Mouse (Mus musculus) G1E (cell line): Measurements from ENCODE around the gene Cabin1. TPM values are rescaled to one million over a fixed set of nuclear protein-coding genes. Genes with fewer than 3 reads are reported as not detected.

Experiments
- ATAC-seq: 2 replicates; pipeline ENCODE4 v1.8.0; 2016; ENCODE audit warnings: mild to moderate bottlenecking; ENCODE audit not compliant: insufficient number of reproducible peaks, poor library complexity, low FRiP score, severe bottlenecking; ENCODE audit errors: extremely low read depth
- DNase-seq: peaks from one replicate; pipeline ENCODE4 v3.0.0; 2012; ENCODE audit warnings: low spot score
- H3K27me3 ChIP-seq: 2 replicates; pipeline ENCODE4 v1.6.1; 2012; ENCODE audit warnings: mild to moderate bottlenecking, low read length, inconsistent platforms; ENCODE audit not compliant: insufficient read depth
- H3K36me3 ChIP-seq: replicated peaks from 2 replicates; pipeline ENCODE3; 2012; ENCODE audit warnings: mild to moderate bottlenecking, inconsistent platforms
- H3K4me1 ChIP-seq: 2 replicates; pipeline ENCODE4 v1.6.1; 2012; ENCODE audit warnings: low read depth, low read length, inconsistent platforms, mixed read lengths; ENCODE audit not compliant: insufficient read depth
- H3K4me3 ChIP-seq: 2 replicates; pipeline ENCODE4 v1.5.1; 2012; ENCODE audit warnings: low read depth, mild to moderate bottlenecking, inconsistent platforms, low read length, moderate library complexity, mixed read lengths
- H3K9me3 ChIP-seq: replicated peaks from 2 replicates; pipeline ENCODE4 v1.6.1; 2012; ENCODE audit warnings: inconsistent platforms
- CTCF ChIP-seq: IDR thresholded peaks from 2 replicates; pipeline ENCODE4 v1.5.1; 2012; ENCODE audit warnings: low read depth, low read length, inconsistent platforms, mixed read lengths
- GATA1 ChIP-seq: IDR thresholded peaks from 2 replicates; pipeline ENCODE4 v1.6.1; 2012; ENCODE audit warnings: borderline replicate concordance, low read length, inconsistent platforms, mixed read lengths
- GATA2 ChIP-seq: IDR thresholded peaks from 2 replicates; pipeline ENCODE4 v1.6.1; 2012; ENCODE audit warnings: low read depth, low read length, inconsistent platforms, borderline replicate concordance
- POLR2AphosphoS5 ChIP-seq: IDR thresholded peaks from 2 replicates; pipeline ENCODE4 v1.6.1; 2012; ENCODE audit warnings: low read depth, low read length, inconsistent platforms; ENCODE audit not compliant: insufficient replicate concordance
- TAL1 ChIP-seq: conservative IDR thresholded peaks from 2 replicates; pipeline ENCODE4 v1.6.1; 2012; ENCODE audit warnings: low read depth, low read length, inconsistent platforms, mixed read lengths
- polyA plus RNA-seq: library from polyadenylated mRNA; stranded (reverse); fragments of >175 nt; gene quantifications from 2 replicates; pipeline ENCODE4 v1.2.3, GENCODE M21; 2012
- total RNA-seq, 2 experiments: library from RNA; stranded (forward) in 1 of 2; stranded (reverse) in 1 of 2; fragments of 200-1000 nt in 1 of 2; fragments of >200 nt in 1 of 2; fragmentation: Nextera tagmentation in 1 of 2; gene quantifications; 2 replicates each; pipeline ENCODE4 v1.2.3; 2014 to 2017

Cabin1 gene
- total and polyA plus RNA-seq, 3 experiments, result 30.5 to 96.5 (median 78.7) TPM

DNA sequence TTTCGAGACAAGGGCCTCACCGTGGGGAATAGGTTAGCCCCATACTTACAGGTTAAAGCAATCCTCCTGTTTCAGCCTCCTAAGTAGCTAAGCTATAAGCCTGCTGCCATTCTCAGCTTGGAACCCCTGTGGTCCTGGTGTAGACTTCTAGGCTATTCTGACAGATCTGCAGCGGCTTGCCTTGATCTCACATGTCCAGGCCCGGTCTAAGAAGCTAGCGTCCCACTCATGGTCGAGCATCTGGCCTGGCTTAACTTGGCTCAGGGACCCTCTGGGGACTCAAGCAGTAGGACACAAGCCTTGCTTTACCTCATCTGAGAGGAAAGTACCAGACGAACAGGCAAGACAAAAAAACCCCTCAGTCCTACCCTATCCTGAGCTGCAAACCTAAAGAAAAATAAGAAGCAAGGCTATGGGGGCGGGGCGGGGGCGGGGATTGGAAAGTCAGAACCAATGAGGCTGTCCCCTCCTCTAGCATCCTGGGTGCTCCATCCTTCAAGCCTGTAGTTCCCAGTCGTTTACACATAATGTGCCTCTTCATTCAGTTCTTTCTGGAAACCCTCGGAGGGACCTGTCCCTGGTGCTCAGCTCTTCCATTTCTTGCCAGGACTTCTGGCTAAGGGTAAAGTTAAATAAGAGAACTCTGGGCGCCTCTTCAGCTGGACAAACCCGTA, 129.0 kb downstream of the Cabin1 start:
- Histone ChIP-seq H3K9me3 (no peaks in the 10 kb centered on the region), H3K4me3 (no peak overlapping the region), H3K4me1 (peaks cover 4% of the 10 kb centered on the region; the same call in 1 of the 2 replicates), H3K36me3 (no peaks in the 10 kb centered on the region), H3K27me3 (peaks cover 46% of the 10 kb centered on the region)
- no peak for TF ChIP-seq CTCF
- TF ChIP-seq GATA1, result no peak
- TF ChIP-seq GATA2, result no peak
- no peak for TF ChIP-seq TAL1
- no peak for ATAC-seq
- no peak for DNase-seq

DNA sequence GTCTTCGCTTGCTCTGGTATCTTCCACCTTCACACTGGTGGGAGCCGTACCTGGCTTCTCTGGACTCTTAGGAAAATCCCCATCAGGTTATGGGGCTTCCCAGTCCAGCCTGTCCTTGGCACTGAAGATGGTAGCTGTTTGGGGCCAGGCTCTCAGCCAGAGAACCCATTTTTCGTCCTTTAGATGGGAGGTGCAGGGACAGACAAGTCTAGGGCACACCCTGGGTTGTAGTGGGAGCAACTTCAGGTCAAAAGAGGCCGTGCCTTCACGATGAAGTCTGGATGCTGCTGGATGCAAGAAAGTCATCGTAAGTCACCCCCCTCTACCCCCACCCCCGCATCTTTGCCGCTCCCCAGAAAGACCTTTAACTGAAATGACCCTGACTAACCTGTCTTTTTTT, 129.5 kb downstream of the Cabin1 start:
- ATAC-seq (no peak), DNase-seq (no peak)
- H3K4me1 ChIP-seq, result peaks cover 4% of the 10 kb centered on the region; the same call in 1 of the 2 replicates
- H3K36me3 ChIP-seq, result no peaks in the 10 kb centered on the region
- no peak for TF ChIP-seq GATA2
- TF ChIP-seq TAL1, result no peak
- no peak for TF ChIP-seq CTCF
- TF ChIP-seq POLR2AphosphoS5, result no peak
- peaks cover 40% of the 10 kb centered on the region for H3K27me3 ChIP-seq
- no peak overlapping the region for H3K4me3 ChIP-seq
- no peaks in the 10 kb centered on the region for H3K9me3 ChIP-seq

DNA sequence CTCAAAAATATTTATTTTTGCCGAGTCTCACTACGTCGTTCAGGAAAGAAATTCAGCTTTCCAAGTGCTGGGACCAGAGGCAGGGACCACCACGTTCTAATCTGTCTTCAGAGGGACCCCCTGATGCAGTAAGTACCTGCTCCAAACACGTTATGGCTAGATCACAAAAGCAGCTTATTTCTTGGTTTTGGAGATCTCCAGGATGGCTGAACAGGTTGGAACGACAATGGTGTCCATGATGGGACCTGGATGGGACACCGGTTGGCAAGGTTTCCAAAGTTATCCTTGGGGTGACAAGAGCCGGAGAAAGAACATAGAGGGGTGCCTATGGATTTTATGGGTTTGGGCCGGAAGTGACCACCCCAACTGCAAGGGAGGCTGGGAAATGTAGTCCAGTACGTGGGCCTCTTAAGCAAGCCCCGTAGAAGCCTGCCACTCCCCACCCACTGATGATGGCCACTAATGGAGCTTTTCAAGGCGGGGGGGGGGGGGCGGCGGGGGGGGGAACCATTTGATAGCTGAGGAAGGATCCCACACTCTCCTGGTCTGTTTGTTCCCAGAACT, 130.5 kb downstream of the Cabin1 start:
- Histone ChIP-seq H3K27me3 (peaks cover 32% of the 10 kb centered on the region), H3K9me3 (no peaks in the 10 kb centered on the region), H3K36me3 (no peaks in the 10 kb centered on the region), H3K4me1 (peaks cover 4% of the 10 kb centered on the region; the same call in 1 of the 2 replicates), H3K4me3 (no peak overlapping the region)
- no peak for TF ChIP-seq GATA1
- no peak for TF ChIP-seq POLR2AphosphoS5
- TF ChIP-seq TAL1, result no peak
- no peak for TF ChIP-seq CTCF
- no peak for TF ChIP-seq GATA2
- ATAC-seq (no peak), DNase-seq (no peak)

DNA sequence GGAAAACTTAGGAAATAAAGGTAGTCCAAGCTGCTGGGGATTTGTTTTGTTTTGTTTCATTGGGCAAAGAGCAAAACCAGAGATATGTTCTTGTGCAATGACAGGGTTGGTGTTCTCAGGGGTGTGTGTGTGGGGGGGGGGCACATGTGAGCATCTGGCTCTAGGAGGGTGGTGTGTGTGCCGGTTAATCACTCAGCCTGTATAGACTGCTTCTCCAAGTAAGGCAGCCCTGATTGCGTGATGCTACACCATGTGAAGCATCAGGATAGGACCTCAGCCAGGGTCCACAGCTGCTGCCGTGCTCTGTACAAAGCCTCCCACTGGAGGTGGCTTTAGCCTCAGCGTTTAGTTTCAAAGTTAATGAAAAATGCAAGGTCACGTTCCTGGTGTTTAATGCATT, 131.1 kb downstream of the Cabin1 start:
- Histone ChIP-seq H3K9me3 (no peaks in the 10 kb centered on the region), H3K27me3 (peaks cover 26% of the 10 kb centered on the region), H3K4me3 (no peak overlapping the region), H3K4me1 (peaks cover 4% of the 10 kb centered on the region; the same call in 1 of the 2 replicates), H3K36me3 (no peaks in the 10 kb centered on the region)
- DNase-seq, result no peak
- no peak for ATAC-seq
- TF ChIP-seq GATA1 (no peak), POLR2AphosphoS5 (no peak), GATA2 (no peak), CTCF (no peak)

DNA sequence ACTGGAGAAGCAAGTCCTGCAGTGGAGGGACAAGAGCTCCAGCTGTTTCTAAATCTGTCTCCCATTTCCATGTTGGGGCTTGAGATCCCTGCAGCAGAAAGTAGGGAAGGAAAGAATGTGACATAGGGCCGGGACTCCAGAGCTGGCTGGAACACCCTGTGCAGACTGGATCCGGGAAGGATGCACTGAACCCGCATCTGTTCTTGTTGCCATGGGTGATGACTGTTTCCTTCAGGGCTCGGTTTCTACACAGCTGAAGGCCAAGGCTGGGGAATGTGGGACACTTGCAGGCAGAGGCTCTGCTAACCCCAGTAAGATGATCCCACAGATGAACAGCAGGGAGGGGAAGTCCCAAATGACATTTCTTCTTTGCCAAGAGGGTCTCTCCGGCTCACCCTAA, 131.5 kb downstream of the Cabin1 start:
- TF ChIP-seq GATA2 (no peak), TAL1 (no peak), POLR2AphosphoS5 (no peak), CTCF (no peak), GATA1 (no peak)
- DNase-seq, result no peak
- Histone ChIP-seq H3K4me1 (peaks cover 4% of the 10 kb centered on the region; the same call in 1 of the 2 replicates), H3K9me3 (no peaks in the 10 kb centered on the region), H3K27me3 (peaks cover 22% of the 10 kb centered on the region), H3K4me3 (no peak overlapping the region), H3K36me3 (no peaks in the 10 kb centered on the region)
- ATAC-seq, result no peak

DNA sequence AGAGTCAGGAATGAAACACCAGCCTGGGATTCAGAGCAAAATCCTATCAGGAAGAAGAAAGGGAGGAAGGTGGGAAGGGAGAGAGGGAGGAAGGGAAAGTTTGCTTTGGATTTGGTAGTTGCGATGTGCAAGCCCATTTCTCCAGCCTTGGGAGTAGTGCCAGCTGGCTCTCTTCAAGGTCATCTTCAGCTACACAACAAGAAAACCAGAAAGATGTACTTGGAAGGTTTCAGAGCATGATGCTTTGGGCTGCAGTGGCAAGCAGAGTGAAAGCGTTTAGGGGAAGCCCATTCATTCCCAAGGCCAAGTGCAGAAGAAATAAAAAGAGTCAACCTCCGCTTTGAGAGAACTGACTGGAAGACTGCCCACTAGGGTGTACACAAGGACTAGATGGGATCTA, 136.7 kb downstream of the Cabin1 start:
- no peak for ATAC-seq
- H3K9me3 ChIP-seq, result no peaks in the 10 kb centered on the region

More for the DNA sequence above, 136.7 kb downstream of the Cabin1 start:
- TF ChIP-seq CTCF, result no peak
- no peak for TF ChIP-seq POLR2AphosphoS5
- no peak for TF ChIP-seq TAL1
- TF ChIP-seq GATA2, result no peak
- no peak for TF ChIP-seq GATA1
- Histone ChIP-seq H3K27me3 (peaks cover 13% of the 10 kb centered on the region), H3K4me3 (no peak overlapping the region), H3K4me1 (no peaks in the 10 kb centered on the region), H3K36me3 (no peaks in the 10 kb centered on the region)
- DNase-seq, result no peak
